Mouse (Mus musculus) lung, embryonic 15.5 days (tissue): ENCODE measurements at regions not wholly inside any gene's neighbourhood (a gene's known extent, or its start where the extent isn't known, plus 50 kb on each side); places are given as distances from the start of the nearest gene placed in this dataset.

Source experiments
- ATAC-seq: fragments of 200-750 bp; cut with Nextera tagmentation; 2 replicates; pipeline ENCODE4 v1.8.0; 2017; ENCODE audit warnings: moderate number of reproducible peaks, borderline replicate concordance; ENCODE audit not compliant: low FRiP score, low TSS enrichment; ENCODE audit errors: extremely low read depth
- H3K27ac ChIP-seq: fragments of 300-500 bp; sonication (generic); 2 replicates; pipeline ENCODE4 v1.5.1; 2015; ENCODE audit warnings: moderate library complexity, mild to moderate bottlenecking, inconsistent platforms
- H3K27me3 ChIP-seq: fragments of 300-500 bp; sonication (generic); 2 replicates; pipeline ENCODE4 v1.6.1; 2015; ENCODE audit warnings: inconsistent platforms
- H3K36me3 ChIP-seq: fragments of 300-500 bp; sonication (generic); 2 replicates; pipeline ENCODE4 v1.6.1; 2015; ENCODE audit warnings: inconsistent platforms
- H3K4me1 ChIP-seq: fragments of 300-500 bp; sonication (generic); 2 replicates; pipeline ENCODE4 v1.6.1; 2015; ENCODE audit warnings: inconsistent platforms
- H3K4me2 ChIP-seq: fragments of 300-500 bp; sonication (generic); 2 replicates; pipeline ENCODE4 v1.6.1; 2015; ENCODE audit warnings: inconsistent platforms, mild to moderate bottlenecking, moderate library complexity
- H3K4me3 ChIP-seq: fragments of 300-500 bp; sonication (generic); 2 replicates; pipeline ENCODE4 v1.5.1; 2015; ENCODE audit warnings: mild to moderate bottlenecking, inconsistent platforms
- H3K9ac ChIP-seq: fragments of 300-500 bp; sonication (generic); 2 replicates; pipeline ENCODE4 v1.6.1; 2015; ENCODE audit warnings: inconsistent platforms
- H3K9me3 ChIP-seq: fragments of 300-500 bp; sonication (generic); 2 replicates; pipeline ENCODE4 v1.6.1; 2016; ENCODE audit warnings: inconsistent platforms
- WGBS: fragments of 180-500 bp; shearing (Covaris S2); methylation state at CpG from one replicate; pipeline ENCODE4 v1.1.7; 2015; 5-methylcytosine and 5-hydroxymethylcytosine counted together

DNA sequence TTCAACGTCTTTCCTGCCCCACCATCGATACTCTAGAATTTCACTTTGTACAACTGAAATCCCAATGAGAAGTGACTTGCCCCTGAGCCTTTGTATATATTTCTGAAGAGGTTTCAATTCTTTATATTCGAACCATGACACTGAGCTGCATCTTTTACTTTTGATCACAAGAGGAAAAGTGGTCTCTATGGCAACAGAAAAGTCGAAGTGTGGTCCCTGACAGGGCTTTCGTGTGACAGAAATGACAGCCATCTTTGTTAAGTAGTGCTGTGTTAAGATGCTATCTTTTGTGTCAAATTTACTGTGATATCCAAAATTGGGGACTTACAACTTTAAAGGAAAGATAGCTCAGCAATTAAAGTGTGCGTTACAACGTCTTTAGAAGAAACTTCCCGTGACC lies 412.1 kb upstream of the Itga1 start:
- Histone ChIP-seq H3K27me3 (no peaks in the 10 kb centered on the region), H3K27ac (no peak overlapping the region), H3K4me2 (no peak overlapping the region), H3K4me3 (no peak overlapping the region), H3K4me1 (no peaks in the 10 kb centered on the region), H3K36me3 (no peaks in the 10 kb centered on the region), H3K9me3 (no peaks in the 10 kb centered on the region), H3K9ac (no peak overlapping the region)
- ATAC-seq, result no peak
- WGBS, result 49% methylated on average over 8 of the region's 8 CpGs

DNA sequence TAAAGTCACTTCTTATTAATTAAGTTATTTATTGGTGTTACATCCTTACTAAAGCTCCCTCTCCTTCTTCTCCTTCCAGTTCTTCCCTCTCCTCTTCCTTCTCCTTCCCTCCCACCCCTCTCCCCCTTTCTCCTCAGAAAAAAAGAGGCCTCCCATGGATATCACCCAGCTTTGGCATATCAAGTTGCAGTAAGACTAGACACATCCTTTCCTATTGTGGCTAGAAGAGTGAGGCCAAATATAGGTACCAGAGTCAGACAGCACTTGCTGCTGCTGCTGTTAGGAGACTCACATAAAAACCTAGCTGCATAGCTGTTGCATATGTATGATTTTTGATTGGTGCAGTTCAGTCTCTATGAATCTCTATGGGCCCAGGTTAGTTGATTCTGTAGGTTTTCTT lies 410.4 kb upstream of the Itga1 start:
- ATAC-seq, result no peak
- Histone ChIP-seq H3K27me3 (no peaks in the 10 kb centered on the region), H3K27ac (no peak overlapping the region), H3K4me3 (no peak overlapping the region), H3K9ac (no peak overlapping the region), H3K36me3 (no peaks in the 10 kb centered on the region), H3K4me1 (no peaks in the 10 kb centered on the region), H3K4me2 (no peak overlapping the region), H3K9me3 (no peaks in the 10 kb centered on the region)

DNA sequence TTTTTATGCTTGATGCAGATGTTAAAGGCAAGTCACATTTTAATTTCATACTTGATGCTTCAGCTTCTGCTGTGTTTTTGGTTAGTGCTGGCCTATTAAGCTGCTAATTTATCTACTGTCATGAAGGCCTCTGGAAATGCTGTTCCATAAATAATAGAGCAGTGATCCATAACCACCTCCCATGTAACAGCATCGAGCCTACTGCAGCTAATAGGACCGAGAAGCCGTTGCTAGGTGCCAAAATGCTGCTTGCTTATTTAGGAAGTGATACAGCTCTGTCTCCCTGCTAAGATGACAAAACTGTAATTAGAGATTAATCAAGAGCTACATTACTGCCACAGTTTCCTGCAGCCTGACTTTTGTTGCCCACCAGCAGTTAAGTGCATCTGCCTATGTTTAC lies 406.9 kb upstream of the Itga1 start:
- Histone ChIP-seq H3K4me3 (no peak overlapping the region), H3K4me2 (no peak overlapping the region), H3K27ac (no peak overlapping the region), H3K27me3 (no peaks in the 10 kb centered on the region), H3K4me1 (no peaks in the 10 kb centered on the region), H3K9ac (no peak overlapping the region), H3K9me3 (no peaks in the 10 kb centered on the region), H3K36me3 (no peaks in the 10 kb centered on the region)
- WGBS, result 71% methylated on average over 3 of the region's 3 CpGs
- no peak for ATAC-seq

DNA sequence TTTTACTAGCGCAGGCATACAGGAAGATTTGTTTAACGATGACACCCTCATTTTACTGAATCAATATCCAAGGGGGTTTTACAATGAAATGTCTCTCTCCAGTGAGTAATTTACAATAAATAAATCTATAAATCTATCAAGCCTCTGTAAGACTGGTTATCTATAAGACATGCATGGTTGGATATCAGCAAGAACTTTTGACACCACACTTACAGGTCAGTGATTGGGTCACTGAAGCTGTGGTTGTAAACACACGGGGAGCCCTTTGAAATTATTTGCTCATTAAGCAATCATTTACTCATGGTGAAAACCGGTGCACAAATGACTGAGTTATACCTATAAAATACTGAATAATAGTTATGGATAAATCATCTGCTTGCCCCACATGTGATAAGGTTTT lies 392.6 kb upstream of the Itga1 start:
- H3K9me3 ChIP-seq, result no peaks in the 10 kb centered on the region
- no peak overlapping the region for H3K4me2 ChIP-seq
- no peak overlapping the region for H3K4me3 ChIP-seq
- WGBS, result 59% methylated on average over 4 of the region's 4 CpGs
- no peaks in the 10 kb centered on the region for H3K36me3 ChIP-seq
- no peaks in the 10 kb centered on the region for H3K27me3 ChIP-seq
- no peak overlapping the region for H3K9ac ChIP-seq
- H3K27ac ChIP-seq, result no peak overlapping the region
- ATAC-seq, result no peak
- no peaks in the 10 kb centered on the region for H3K4me1 ChIP-seq

DNA sequence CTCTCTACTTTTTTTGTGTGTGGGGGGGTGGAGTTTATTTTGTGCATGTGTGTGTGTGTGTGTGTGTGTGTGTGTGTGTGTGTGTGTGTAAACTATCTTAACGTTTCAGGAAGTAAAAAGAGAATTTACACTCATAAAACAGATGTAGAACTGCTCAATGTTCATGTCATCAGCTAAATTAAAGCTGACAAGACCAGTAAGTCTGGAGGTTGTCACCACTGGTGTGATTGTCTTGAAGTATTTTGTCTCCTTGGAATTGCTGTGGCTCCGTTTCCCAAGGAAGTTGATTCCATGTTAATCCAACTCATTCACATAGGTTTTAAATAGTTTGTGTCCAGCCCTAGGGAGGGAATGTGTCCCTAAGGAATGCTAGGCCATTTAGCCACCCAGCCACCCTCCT lies 374.1 kb upstream of the Itga1 start:
- no peaks in the 10 kb centered on the region for H3K4me1 ChIP-seq
- H3K4me3 ChIP-seq, result no peak overlapping the region
- H3K4me2 ChIP-seq, result no peak overlapping the region
- no peaks in the 10 kb centered on the region for H3K27me3 ChIP-seq
- H3K36me3 ChIP-seq, result no peaks in the 10 kb centered on the region
- no peaks in the 10 kb centered on the region for H3K9me3 ChIP-seq
- WGBS, result 65% methylated on average over 2 of the region's 2 CpGs
- no peak overlapping the region for H3K9ac ChIP-seq
- H3K27ac ChIP-seq, result no peak overlapping the region
- no peak for ATAC-seq

DNA sequence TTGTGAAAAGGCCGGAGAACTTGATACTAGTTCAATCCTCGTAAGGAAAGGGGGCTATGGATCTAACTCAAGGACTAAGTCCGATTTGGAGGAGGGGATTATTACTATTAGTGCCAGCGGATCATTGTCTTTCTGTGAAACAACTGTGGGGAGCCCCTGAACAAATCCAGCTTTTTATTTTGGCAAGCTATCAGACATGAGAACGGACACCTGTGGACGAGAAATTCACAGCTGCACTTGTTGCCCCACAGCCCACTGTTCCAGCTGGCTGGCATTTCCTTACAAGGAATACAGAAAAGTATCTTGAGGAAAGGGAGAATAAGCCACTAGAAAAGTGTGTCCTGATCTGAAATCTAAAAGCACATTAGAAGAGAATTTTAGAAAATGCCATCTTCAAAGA lies 363.9 kb upstream of the Itga1 start:
- no peak overlapping the region for H3K4me2 ChIP-seq
- no peaks in the 10 kb centered on the region for H3K27me3 ChIP-seq
- H3K9me3 ChIP-seq, result no peaks in the 10 kb centered on the region
- no peak overlapping the region for H3K9ac ChIP-seq
- H3K4me3 ChIP-seq, result no peak overlapping the region
- 75% methylated on average over 6 of the region's 6 CpGs for WGBS
- no peak for ATAC-seq
- no peaks in the 10 kb centered on the region for H3K36me3 ChIP-seq
- H3K27ac ChIP-seq, result no peak overlapping the region
- no peaks in the 10 kb centered on the region for H3K4me1 ChIP-seq

DNA sequence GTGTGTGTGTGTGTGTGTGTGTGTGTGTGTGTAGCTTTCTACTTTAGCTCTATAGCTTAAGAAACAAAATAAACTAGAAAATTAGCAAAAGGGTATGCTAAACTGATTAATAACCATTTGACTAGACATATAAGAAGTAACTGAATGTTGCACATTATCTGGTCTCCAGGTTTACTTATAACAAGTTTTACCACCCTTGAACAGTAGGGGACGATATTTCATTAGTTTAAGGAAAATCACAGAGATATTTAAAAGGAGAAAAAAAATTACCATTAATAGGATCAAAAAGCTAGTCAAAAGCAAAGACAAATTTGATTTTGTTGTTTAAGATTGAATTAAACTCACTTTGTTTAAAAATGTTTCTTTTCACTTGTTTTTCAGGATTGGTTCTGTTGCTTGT lies 349.5 kb upstream of the Itga1 start:
- no peak overlapping the region for H3K27ac ChIP-seq
- H3K27me3 ChIP-seq, result no peaks in the 10 kb centered on the region
- no peak for ATAC-seq
- no peak overlapping the region for H3K4me2 ChIP-seq
- no peaks in the 10 kb centered on the region for H3K9me3 ChIP-seq
- WGBS, result 5% methylated on average over 1 of the region's 1 CpGs
- no peak overlapping the region for H3K4me3 ChIP-seq
- H3K36me3 ChIP-seq, result no peaks in the 10 kb centered on the region
- H3K4me1 ChIP-seq, result no peaks in the 10 kb centered on the region
- H3K9ac ChIP-seq, result no peak overlapping the region

DNA sequence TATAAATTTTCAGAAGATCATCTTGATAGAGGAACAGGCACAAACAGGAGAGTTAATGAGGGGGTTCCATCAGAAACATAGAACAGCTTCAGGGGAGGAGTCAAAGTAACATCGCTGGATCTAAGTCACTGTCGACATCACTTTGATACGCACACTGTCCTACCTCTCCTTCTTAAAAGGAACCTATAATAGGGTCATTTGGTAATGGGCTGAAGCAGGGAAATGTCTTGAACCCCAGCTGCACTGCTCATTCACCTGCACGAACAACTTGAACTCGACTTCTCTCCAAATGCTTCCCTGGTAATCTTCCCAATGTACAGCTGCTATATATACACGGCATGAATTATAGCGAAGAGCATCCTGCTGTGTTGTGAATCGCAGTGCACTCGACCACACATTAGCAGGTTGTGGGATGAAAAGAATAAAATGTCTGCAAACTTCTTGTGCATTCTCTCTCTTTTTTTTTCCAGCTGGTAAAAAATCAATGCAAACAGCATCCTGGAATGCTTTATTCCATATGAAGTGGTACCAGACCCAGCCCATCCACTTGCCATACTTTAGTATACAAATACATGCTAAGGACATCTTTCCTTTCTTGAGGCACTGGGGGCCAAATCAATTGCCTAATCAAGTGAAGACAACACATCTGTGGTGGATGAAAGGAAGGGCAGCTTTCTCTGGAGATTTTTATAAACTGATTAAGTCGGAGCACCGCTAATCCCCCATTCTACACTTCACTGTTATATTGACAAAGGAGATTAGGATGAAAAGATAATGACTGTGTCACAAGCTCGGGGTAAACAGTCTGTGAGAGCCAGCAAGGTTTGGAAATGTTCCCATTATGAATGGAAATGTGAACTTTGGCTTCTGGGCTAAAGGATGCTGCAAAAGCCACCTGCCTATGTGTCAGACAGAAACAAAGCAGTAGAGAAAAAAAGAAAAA lies 325.6 kb upstream of the Itga1 start:
- H3K9me3 ChIP-seq, result no peaks in the 10 kb centered on the region
- WGBS, result 66% methylated on average over 12 of the region's 12 CpGs

DNA sequence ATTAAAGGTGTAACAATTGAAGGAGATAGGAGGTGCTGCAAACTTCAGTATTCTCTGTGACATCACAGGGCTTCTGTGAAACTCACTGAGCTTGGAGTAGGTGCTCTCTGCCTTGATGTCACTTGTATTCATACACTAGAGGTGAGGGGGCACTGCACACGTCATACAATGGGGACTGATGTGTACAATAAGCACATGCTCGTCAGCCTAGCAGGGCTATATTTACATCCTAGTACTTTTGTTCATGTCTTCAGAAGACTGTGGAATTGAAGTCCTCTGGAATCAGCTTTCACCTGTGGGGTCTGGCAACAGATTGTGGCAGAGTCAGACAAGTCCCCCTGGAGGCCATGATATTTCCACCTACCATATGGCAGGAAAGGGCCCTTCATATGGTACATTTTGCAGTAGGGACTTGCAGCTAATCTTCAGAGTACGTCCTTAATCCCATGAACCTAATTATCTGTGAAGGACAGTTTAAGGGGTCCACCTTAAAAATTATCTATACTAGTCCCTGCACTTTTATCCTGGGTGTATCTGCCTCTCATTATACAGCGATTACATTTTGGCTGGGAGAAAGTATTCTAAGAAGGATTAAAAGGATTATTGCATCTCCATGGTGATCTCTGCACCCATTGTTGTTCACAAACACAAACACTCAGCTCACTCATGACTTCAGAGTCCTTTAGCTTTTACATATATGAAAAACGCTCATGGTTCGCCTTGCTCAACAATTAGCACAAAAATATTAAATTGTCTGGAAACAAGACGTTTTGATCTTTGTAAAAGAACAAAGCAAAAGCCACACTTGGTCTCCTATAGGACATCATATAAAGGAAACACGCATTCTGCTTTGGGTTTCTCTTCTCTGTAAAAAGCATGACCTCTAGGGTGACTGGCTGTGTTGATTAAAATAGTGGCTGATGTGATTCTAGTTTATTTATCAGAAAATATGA lies 324.1 kb upstream of the Itga1 start:
- H3K27ac ChIP-seq, result no peak overlapping the region
- no peaks in the 10 kb centered on the region for H3K9me3 ChIP-seq
- no peak overlapping the region for H3K9ac ChIP-seq
- ATAC-seq, result no peak
- no peak overlapping the region for H3K4me3 ChIP-seq
- no peaks in the 10 kb centered on the region for H3K27me3 ChIP-seq
- no peak overlapping the region for H3K4me2 ChIP-seq
- 69% methylated on average over 8 of the region's 8 CpGs for WGBS
- H3K4me1 ChIP-seq, result no peaks in the 10 kb centered on the region
- no peaks in the 10 kb centered on the region for H3K36me3 ChIP-seq

More for the DNA sequence above, 325.6 kb upstream of the Itga1 start:
- no peak overlapping the region for H3K4me2 ChIP-seq
- H3K27ac ChIP-seq, result no peak overlapping the region
- H3K4me3 ChIP-seq, result no peak overlapping the region
- no peaks in the 10 kb centered on the region for H3K4me1 ChIP-seq
- ATAC-seq, result no peak
- H3K27me3 ChIP-seq, result no peaks in the 10 kb centered on the region
- H3K36me3 ChIP-seq, result no peaks in the 10 kb centered on the region
- H3K9ac ChIP-seq, result no peak overlapping the region

DNA sequence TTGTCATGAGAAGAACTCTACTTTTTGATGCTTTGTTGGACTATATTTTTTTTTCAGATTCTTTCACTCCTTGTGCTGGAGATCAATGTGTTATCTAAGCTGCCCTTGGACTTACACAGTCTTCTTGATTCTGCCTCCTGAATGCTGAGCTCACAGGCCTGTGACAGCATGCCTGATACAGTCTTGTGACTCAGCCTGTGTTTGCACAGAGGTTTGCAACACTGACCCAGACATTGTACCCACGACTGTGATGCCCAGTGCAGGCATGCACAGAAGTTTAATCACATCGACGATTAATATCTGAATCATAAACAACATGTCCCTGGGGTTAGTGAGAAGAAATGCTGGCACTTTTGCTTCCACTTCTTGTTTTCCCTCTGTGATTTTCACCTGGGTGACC lies 322.0 kb upstream of the Itga1 start:
- Histone ChIP-seq H3K27me3 (no peaks in the 10 kb centered on the region), H3K4me1 (no peaks in the 10 kb centered on the region), H3K27ac (no peak overlapping the region), H3K9me3 (no peaks in the 10 kb centered on the region), H3K4me2 (no peak overlapping the region), H3K4me3 (no peak overlapping the region), H3K9ac (no peak overlapping the region), H3K36me3 (no peaks in the 10 kb centered on the region)
- ATAC-seq, result no peak
- 70% methylated on average over 3 of the region's 3 CpGs for WGBS

DNA sequence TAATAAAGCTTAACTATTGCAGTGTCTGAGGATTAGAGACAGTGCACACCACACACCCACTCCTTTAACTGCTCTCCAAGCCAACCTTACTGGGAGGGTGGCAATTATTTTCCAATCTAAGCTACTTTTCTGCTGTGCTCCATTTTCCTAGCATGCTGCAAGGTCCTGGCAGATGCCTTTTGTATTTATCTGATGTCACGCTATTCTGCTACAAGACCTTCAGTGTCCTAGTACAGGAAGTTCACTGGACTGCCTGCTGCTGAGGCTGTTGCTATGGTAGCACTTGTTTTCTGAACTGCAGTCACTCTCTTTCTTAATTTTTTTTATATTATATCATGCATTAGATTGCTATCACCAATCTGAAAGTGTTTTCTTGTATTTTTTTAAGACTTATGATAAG lies 319.7 kb upstream of the Itga1 start:
- Histone ChIP-seq H3K9ac (no peak overlapping the region), H3K9me3 (no peaks in the 10 kb centered on the region), H3K4me1 (no peaks in the 10 kb centered on the region), H3K4me2 (no peak overlapping the region), H3K27me3 (no peaks in the 10 kb centered on the region), H3K4me3 (no peak overlapping the region), H3K36me3 (no peaks in the 10 kb centered on the region), H3K27ac (no peak overlapping the region)
- WGBS, result 39% methylated on average over 1 of the region's 1 CpGs
- no peak for ATAC-seq

DNA sequence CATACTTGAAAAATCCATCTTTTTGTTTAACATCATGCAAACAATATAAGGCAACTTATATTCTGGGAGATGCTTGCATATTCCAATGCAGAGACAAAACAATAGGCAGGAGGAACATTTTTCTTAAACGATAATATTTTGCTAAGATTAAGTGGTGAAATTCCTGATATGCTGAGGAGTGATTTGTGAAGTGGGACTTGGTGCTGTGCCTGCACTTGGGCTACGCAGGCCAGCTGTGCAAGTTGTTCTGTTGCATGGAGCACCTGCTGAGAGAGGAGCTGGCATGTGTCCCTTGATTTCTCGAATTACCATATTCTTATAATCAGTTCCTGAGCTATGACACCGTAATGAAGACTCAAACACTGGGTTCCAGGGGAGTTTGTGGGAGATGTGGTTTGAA lies 316.1 kb upstream of the Itga1 start:
- no peaks in the 10 kb centered on the region for H3K9me3 ChIP-seq
- no peak overlapping the region for H3K27ac ChIP-seq
- no peaks in the 10 kb centered on the region for H3K36me3 ChIP-seq
- ATAC-seq, result no peak
- H3K4me1 ChIP-seq, result no peaks in the 10 kb centered on the region
- 55% methylated on average over 4 of the region's 4 CpGs for WGBS
- no peaks in the 10 kb centered on the region for H3K27me3 ChIP-seq
- H3K4me3 ChIP-seq, result no peak overlapping the region
- no peak overlapping the region for H3K9ac ChIP-seq
- H3K4me2 ChIP-seq, result no peak overlapping the region
